Mouse (Mus musculus): Measurements from ENCODE around the gene Dgat2l6. TPM values are rescaled to one million over a fixed set of nuclear protein-coding genes. Genes with fewer than 3 reads are reported as not detected.
A peak's percentile ranks its signal among the peaks of the same experiment; 100 is the strongest.

Dgat2l6 gene
- under 1 TPM; 0.07 to 0.12 TPM for total RNA-seq (2021)
- long read RNA-seq, experiment 1 = 0 reads
- long read RNA-seq, experiment 2, partial matches to known transcripts = 1 of 1 reads
- long read RNA-seq, experiment 2, other reads (novel, unspliced or antisense) = 0 of 1 reads

GRCm38 (mm10) chrX:100524471-100524870 is at the start of gene Dgat2l6:
TSS of gene Dgat2l6 (plus strand) at chrX:100524838.
- DNase-seq = no peak

DNA sequence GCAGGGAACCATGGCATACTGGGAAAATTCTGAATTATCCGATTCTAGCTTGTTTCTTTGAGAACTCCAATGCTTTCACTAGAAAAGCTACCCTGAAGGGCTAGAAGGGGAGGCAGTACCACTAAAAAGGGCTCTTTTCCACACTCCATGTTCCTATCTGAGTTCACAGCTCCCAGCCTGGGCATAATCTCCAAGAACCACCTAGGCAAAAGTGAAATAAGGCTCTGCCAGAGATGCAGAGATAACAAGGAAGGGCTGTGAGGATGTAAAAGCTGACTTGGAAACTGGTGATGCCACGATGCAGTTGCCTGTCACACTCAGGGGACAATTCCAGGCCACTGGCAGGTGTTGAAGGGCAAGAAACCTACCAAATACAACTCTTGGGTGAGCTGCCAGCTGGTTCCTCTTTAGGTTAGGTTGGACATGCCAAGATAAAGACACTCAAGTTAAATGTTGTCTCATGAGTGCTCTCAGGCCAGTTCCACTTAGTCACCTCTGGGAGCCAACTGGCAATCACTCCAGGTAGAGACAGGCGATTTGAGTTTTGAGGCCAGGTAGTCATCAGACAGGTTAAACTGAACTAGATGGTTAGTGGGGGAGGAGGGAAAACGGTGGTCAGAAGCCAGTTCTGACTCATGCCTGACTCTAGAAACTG is 48.9 kb upstream of the Dgat2l6 start:
- DNase-seq = no peak

DNA sequence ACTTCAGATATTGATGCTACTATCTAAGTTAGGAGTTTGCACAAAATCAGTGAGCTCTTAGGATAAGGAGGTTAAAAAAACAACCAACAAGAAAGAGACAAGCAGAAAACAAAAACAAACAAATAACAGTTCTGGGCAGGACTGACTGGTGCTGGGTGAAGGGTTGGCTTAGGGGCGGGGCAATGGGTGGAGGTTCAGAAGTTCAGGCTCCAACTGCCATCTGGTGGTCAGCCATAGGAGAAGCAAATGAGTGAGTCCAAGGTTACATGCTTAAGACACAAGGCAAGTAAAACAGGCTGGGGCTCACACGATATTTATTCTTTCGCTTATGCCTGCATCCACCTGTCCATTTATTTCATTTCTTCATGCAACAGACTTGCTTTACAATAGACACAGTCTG is 44.3 kb upstream of the Dgat2l6 start:
- peak; percentile 51 for DNase-seq

DNA sequence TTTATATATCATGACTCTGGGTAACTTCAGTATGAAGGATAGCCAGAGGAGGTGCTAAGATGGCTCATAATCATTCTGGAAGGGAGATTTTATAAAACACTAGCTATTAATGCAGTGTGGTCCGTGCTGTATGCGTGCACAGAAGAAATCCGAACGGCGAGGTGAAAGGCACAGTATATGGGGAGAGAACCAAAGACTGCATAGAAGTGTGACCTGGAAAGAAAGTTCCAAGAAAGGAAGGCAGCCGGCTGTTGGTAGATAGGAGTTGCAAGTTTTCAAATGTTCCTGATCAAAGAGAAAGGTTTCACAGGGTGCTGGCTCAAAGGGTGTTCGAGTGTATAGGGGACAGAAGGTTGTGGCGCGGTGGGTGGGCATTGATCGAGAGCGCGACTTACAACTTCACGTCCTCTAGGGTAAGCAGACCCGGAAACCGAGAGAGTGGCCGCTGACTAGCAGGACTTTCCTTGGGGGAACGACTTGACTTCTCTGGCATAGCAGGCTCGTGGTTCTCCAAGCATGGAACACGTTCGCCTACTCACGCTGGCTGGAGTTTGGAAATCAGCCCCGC is 31.1 kb upstream of the Dgat2l6 start:
- no peak for DNase-seq

DNA sequence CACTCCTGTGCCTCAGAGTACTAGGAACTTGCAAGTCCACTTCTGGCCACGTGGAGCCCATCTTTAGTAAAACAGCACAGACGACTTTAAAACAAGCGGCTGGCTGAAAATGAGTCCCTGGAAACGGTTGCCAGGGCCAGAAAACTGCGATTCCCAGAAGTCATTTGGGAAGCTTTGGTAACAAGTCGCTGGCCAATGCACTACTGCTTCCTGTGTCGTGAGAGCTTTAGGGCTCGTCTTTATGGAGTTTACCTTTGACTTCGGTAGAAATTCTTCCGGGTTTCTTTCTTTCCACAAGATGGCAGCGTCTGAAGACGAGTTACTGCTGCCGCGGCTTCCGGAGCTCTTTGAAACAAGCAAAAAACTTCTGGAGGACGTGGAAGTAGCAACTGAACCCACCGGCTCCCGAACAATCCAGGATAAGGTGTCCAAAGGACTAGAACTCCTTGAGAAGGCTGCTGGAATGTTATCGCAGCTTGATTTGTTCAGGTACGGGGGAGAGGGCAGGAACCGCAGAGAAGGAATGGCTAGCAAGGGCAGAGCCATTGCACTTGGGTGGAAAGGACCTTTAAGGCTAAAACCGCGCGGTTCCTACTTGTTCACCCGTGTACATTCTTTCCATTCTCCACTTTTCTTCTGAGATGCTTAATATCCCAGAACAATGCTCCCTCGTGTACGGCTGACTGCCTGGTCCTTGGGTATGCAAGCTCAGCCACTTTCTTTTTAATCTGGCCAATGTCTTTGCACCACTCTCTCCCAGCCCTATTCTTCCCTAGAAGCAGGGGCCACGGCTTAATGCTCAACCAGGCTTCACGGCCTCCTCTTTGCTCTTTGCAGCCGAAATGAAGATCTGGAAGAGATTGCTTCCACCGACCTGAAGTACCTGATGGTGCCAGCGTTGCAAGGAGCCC is 30.3 kb upstream of the Dgat2l6 start, which contains the start of gene Igbp1:
Gene Igbp1, plus strand, starts transcription at position 224 of the 911 bp plus-strand sequence.
- peak; percentile 57 for DNase-seq

DNA sequence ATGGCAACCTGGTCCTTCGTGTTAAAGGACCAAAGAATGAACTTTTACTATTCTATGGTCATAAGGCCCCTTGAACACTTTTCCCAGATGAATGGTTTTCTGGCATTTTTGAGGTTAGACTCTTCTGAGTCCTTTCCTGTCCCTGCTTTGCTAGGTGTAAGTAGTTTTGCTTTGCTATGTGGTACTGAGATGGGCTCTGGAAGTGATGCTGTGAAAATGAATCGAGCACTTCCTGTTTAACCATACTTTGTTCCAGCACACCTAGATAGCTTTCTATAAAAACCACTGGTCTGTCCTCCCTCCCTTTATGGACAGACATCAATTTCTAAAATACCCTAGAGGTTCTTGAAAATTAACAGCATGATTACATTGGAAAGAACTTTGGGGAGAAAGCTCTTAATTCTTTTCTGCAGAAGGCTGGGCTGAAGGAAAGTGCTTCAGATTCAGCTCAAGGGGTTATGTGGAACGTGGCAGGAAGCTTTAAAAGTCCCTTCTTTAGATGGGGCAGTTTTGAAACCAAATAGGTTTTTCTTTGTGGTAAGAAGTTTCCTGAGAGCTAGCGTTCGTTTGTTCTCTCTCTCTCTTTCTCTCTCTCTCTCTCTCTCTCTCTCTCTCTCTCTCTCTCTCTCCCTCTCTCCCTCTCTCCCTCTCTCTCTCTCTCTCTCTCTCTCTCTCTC is 20.3 kb upstream of the Dgat2l6 start:
- DNase-seq = no peak

GRCm38 (mm10) chrX:100508164-100508563 is 16.5 kb upstream of the Dgat2l6 start:
- DNase-seq = no peak

GRCm38 (mm10) chrX:100509921-100510320 is 14.7 kb upstream of the Dgat2l6 start:
- DNase-seq = no peak

- DNase-seq = no peak
Observed at GRCm38 (mm10) chrX:100516683-100517082, 8.0 kb upstream of the Dgat2l6 start.

DNA sequence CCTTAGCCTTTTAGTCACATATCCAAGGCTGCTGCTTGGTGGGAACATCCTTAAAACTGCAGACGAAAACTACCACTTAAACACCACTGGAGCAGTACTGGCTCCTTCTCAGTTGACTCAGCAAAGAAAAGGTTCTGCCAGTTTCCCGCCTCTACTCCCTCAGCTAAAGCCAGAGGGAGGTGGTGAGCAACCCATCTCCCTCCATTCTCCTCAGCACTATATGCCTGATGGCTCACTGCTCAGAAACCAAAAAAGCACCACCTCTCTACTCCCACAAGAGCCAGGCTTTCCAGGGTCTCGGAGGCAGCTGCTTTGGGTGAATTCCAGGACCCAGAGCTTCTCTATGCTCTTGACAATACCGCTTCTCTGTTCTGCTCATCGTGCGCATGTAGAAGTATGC is 7.0 kb upstream of the Dgat2l6 start:
- no peak for DNase-seq

- no peak for DNase-seq
Observed at GRCm38 (mm10) chrX:100518532-100518931, 6.1 kb upstream of the Dgat2l6 start.

- DNase-seq = no peak
Observed at GRCm38 (mm10) chrX:100556026-100556425, 31.4 kb downstream of the Dgat2l6 start.

DNA sequence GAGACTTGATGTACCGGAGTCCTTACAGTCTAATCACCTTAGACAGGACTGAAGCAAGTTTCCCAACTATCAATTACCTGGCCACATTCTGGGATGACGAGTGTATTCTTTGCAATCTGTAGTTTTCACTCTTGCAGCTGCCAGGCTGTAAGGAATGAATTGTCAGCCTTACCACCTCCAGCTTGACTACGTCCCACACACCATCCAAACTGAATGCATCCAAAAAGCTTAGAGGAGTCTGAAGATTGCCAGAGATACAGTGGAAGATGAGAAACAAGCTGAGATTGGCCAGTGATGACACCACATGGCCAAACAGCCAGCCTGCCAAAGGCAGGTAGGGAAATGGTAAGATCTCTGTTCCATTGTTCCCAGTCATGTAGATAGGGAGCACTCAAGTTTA is 41.1 kb downstream of the Dgat2l6 start:
- DNase-seq = no peak

DNA sequence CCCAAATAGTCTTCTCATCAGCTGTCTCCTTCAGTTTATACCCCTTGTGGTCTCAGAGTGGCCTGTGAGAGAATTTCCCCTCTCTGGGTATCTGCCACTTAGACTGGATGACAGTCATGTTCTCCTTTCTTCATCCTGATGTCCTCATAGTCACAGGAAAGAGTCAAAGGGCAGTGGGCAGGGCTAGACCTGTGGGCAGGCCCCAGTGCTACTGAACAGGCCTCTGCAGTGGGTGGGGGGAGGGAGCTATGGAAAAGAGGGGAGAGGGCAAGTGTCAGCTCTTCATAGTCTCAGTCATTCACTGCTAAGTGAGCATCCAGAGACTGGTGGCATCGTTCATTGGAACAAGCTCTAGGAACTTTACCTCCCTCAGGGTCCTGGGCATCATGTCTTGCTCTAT is 47.3 kb downstream of the Dgat2l6 start, which contains the start of gene Awat1:
Gene Awat1, plus strand, starts transcription at position 301 of the 400 bp plus-strand sequence.
- no peak for DNase-seq

- DNase-seq = no peak
Observed at GRCm38 (mm10) chrX:100594791-100595190, 70.2 kb downstream of the Dgat2l6 start, which contains the start of gene P2ry4. TSS of gene P2ry4 (minus strand) at chrX:100594869.

Other genes with a start within 250 kb of the Dgat2l6 start
- gene Otud6a, start 95.8 kb upstream of the Dgat2l6 start, total RNA-seq (2021) = not detected
- under 1 TPM in 1 of 2 experiments, not detected in 1; 0.20 TPM for gene Awat2, start 82.1 kb upstream of the Dgat2l6 start, total RNA-seq (2021)
- gene Igbp1, start 30.5 kb upstream of the Dgat2l6 start, total RNA-seq (2021) = 10 to 100 TPM; 37.3 to 38.1 TPM
- gene Awat1, start 47.4 kb downstream of the Dgat2l6 start, total RNA-seq (2021) = not detected
- under 1 TPM in 1 of 2 experiments, not detected in 1; 0.05 TPM for gene P2ry4, start 70.0 kb downstream of the Dgat2l6 start, total RNA-seq (2021)
- gene Arr3, start 80.7 kb downstream of the Dgat2l6 start, total RNA-seq (2021) = not detected
- 1 to 10 TPM; 4.1 to 6.6 TPM for gene Kif4, start 100.9 kb downstream of the Dgat2l6 start, total RNA-seq (2021)
- 10 to 100 TPM; 28.2 to 30.9 TPM for gene Pdzd11, start 101.7 kb downstream of the Dgat2l6 start, total RNA-seq (2021)
- gene Gdpd2, start 205.0 kb downstream of the Dgat2l6 start, total RNA-seq (2021) = 1 to 10 TPM in 1 of 2 experiments, under 1 TPM in 1; 0.23 to 1.6 TPM
- gene Dlg3, start 242.9 kb downstream of the Dgat2l6 start, total RNA-seq (2021) = 1 to 10 TPM; 4.1 to 5.6 TPM